Comparison of ENCODE assay signal across 8 mouse cellular contexts in the genomic region with DNA sequence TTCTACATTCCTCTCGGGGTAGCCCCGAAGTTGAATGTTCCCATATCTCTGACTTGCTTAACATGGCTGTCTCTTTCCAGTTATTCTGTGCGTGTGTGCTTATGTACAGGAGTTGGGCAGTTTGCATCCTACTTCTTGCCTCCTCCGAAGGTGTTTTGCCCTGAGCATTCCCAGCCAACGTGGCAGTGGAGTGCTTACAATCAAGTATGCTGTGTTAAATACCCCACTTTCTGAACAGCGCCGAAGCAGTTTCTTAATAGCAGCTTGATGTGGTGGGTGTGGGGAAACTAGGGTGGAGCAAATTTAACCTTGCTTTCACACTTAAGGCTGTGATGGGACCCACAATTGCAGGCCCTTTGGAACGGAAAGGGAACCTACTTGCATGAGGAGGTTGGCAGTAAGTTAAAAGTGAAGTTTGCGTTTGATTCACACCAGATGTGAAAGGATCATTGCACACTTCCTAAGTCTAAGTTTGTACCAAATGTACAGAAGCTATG. TPM values are rescaled to one million over a fixed set of nuclear protein-coding genes. Genes with fewer than 3 reads are reported as not detected.
DNase-seq lines count a peak whose midpoint lies in the region; ATAC-seq lines count a peak whose summit lies in the region.

No protein-coding gene starts in this region.

- H3K9ac ChIP-seq in lung, embryonic 15.5 days, result peak overlapping the region; percentile 73
- H3K9ac ChIP-seq in embryonic facial prominence, embryonic 14.5 days (ENCODE audit: low read depth, low read length), result peak overlapping the region; percentile 80
- H3K9ac ChIP-seq in limb, embryonic 13.5 days, result peak overlapping the region; percentile 88
- no peak overlapping the region for H3K9ac ChIP-seq in neural tube, embryonic 15.5 days (replicated peaks)

- H3K4me2 ChIP-seq in lung, embryonic 15.5 days, result peak overlapping the region; percentile 94
- H3K4me2 ChIP-seq in embryonic facial prominence, embryonic 14.5 days (ENCODE audit: low read depth, low read length), result peak overlapping the region; percentile 67
- H3K4me2 ChIP-seq in limb, embryonic 13.5 days (replicated peaks), result peak overlapping the region; percentile 78
- H3K4me2 ChIP-seq in neural tube, embryonic 15.5 days, result peak overlapping the region; percentile 99

- no peak for ATAC-seq in lung, embryonic 15.5 days (ENCODE audit: borderline replicate concordance, extremely low read depth, low FRiP score, low TSS enrichment)
- no peak for ATAC-seq in embryonic facial prominence, embryonic 14.5 days (ENCODE audit: low read depth)
- no peak for ATAC-seq in limb, embryonic 13.5 days (ENCODE audit: low FRiP score, low read depth)
- no peak for ATAC-seq in neural tube, embryonic 15.5 days (ENCODE audit: low FRiP score)

- H3K27ac ChIP-seq in lung, embryonic 15.5 days, result 0 out of 2 replicates have a peak overlapping the region, but pooled peaks have one; percentile 18
- H3K27ac ChIP-seq in embryonic facial prominence, embryonic 14.5 days (replicated peaks; ENCODE audit: low read depth, low read length), result no peak overlapping the region; the same call in 1 of the 2 replicates
- peak overlapping the region; percentile 72; the same call in 1 of the 2 replicates for H3K27ac ChIP-seq in limb, embryonic 13.5 days
- H3K27ac ChIP-seq in neural tube, embryonic 15.5 days (replicated peaks), result no peak overlapping the region

- peaks cover 44% of the 10 kb centered on the region for H3K4me1 ChIP-seq in lung, embryonic 15.5 days
- peaks cover 34% of the 10 kb centered on the region for H3K4me1 ChIP-seq in embryonic facial prominence, embryonic 14.5 days (ENCODE audit: control insufficient read depth, insufficient read depth, low read length)
- peaks cover 44% of the 10 kb centered on the region for H3K4me1 ChIP-seq in limb, embryonic 13.5 days
- H3K4me1 ChIP-seq in neural tube, embryonic 15.5 days, result peaks cover 37% of the 10 kb centered on the region

- DNase-seq in lung, postnatal 4 days, result no peak
- no peak for DNase-seq in embryonic facial prominence, embryonic 14.5 days (ENCODE audit: low spot score)
- no peak for DNase-seq in left cerebral cortex, postnatal 10 days (ENCODE audit: extremely low spot score in 1 of 2, low spot score in 2 of 2)
- DNase-seq in adrenal gland, postnatal 10 days, result no peak
- DNase-seq in layer of hippocampus, postnatal 10 days (ENCODE audit: low spot score in 2 of 2), result no peak

- 19% methylated on average over 9 of the region's 9 CpGs for WGBS in lung, embryonic 15.5 days
- WGBS in embryonic facial prominence, embryonic 14.5 days, result 10% methylated on average over 9 of the region's 9 CpGs
- 3% methylated on average over 9 of the region's 9 CpGs for whole genome bisulfite sequencing in limb, embryonic 13.5 days
- 22% methylated on average over 9 of the region's 9 CpGs for WGBS in neural tube, embryonic 15.5 days

- no peaks in the 10 kb centered on the region for H3K27me3 ChIP-seq in lung, embryonic 15.5 days
- H3K27me3 ChIP-seq in embryonic facial prominence, embryonic 14.5 days (replicated peaks; ENCODE audit: control insufficient read depth, insufficient read depth, low read length), result no peaks in the 10 kb centered on the region
- no peaks in the 10 kb centered on the region for H3K27me3 ChIP-seq in limb, embryonic 13.5 days
- no peaks in the 10 kb centered on the region for H3K27me3 ChIP-seq in neural tube, embryonic 15.5 days (replicated peaks)

- intact Hi-C loops in left cerebral cortex, postnatal 10 days (cut with DNase I), result no loop called here

- no peaks in the 10 kb centered on the region for H3K9me3 ChIP-seq in lung, embryonic 15.5 days
- H3K9me3 ChIP-seq in embryonic facial prominence, embryonic 14.5 days (ENCODE audit: control insufficient read depth, low read length), result no peaks in the 10 kb centered on the region
- no peaks in the 10 kb centered on the region for H3K9me3 ChIP-seq in limb, embryonic 13.5 days
- H3K9me3 ChIP-seq in neural tube, embryonic 15.5 days (replicated peaks), result no peaks in the 10 kb centered on the region

- H3K36me3 ChIP-seq in lung, embryonic 15.5 days, result no peaks in the 10 kb centered on the region
- H3K36me3 ChIP-seq in embryonic facial prominence, embryonic 14.5 days (ENCODE audit: control insufficient read depth, insufficient read depth, low read length), result no peaks in the 10 kb centered on the region
- no peaks in the 10 kb centered on the region for H3K36me3 ChIP-seq in limb, embryonic 13.5 days
- H3K36me3 ChIP-seq in neural tube, embryonic 15.5 days, result no peaks in the 10 kb centered on the region

- H3K4me3 ChIP-seq in lung, embryonic 15.5 days, result peak overlapping the region; percentile 93
- H3K4me3 ChIP-seq in embryonic facial prominence, embryonic 14.5 days (ENCODE audit: low read depth, low read length), result peak overlapping the region; percentile 93
- peak overlapping the region; percentile 94 for H3K4me3 ChIP-seq in limb, embryonic 13.5 days
- H3K4me3 ChIP-seq in neural tube, embryonic 15.5 days (replicated peaks), result peak overlapping the region; percentile 81

RNA-seq across cellular contexts. Expression of gene Fam117a, which starts 1.1 kb away (rescaled TPM):
- 13.0 and 13.8 TPM in 2 replicates for polyA plus RNA-seq in lung, embryonic 15.5 days (2015; fragmentation: Nextera tagmentation; extraction: Ambion mirVana)
- 15.2 and 15.5 TPM in 2 replicates for polyA plus RNA-seq in embryonic facial prominence, embryonic 14.5 days (2014; fragmentation: Nextera tagmentation; extraction: Ambion mirVana)
- polyA plus RNA-seq in limb, embryonic 13.5 days (2015; fragmentation: Nextera tagmentation; extraction: Ambion mirVana), result 15.8 and 16.2 TPM in 2 replicates
- polyA plus RNA-seq in neural tube, embryonic 15.5 days (2015; fragmentation: Nextera tagmentation; extraction: Ambion mirVana), result 2.4 and 4.3 TPM in 2 replicates
- 1 to 10 TPM; 2.9 TPM for total RNA-seq in left cerebral cortex, postnatal 10 days (2021)
- total RNA-seq in adrenal gland, postnatal 10 days (2021), result 10 to 100 TPM; 21.6 to 25.9 TPM
- total RNA-seq in layer of hippocampus, postnatal 10 days (2021), result 1 to 10 TPM; 5.8 to 6.5 TPM

RNA-seq across cellular contexts. Expression of gene Kat7, which starts 27.8 kb away (rescaled TPM):
- 78.0 and 80.1 TPM in 2 replicates for polyA plus RNA-seq in lung, embryonic 15.5 days (2015; fragmentation: Nextera tagmentation; extraction: Ambion mirVana)
- 57.9 and 66.5 TPM in 2 replicates for polyA plus RNA-seq in embryonic facial prominence, embryonic 14.5 days (2014; fragmentation: Nextera tagmentation; extraction: Ambion mirVana)
- 68.4 and 71.9 TPM in 2 replicates for polyA plus RNA-seq in limb, embryonic 13.5 days (2015; fragmentation: Nextera tagmentation; extraction: Ambion mirVana)
- polyA plus RNA-seq in neural tube, embryonic 15.5 days (2015; fragmentation: Nextera tagmentation; extraction: Ambion mirVana), result 56.8 and 63.6 TPM in 2 replicates
- 10 to 100 TPM; 59.1 to 60.9 TPM for total RNA-seq in left cerebral cortex, postnatal 10 days (2021)
- total RNA-seq in adrenal gland, postnatal 10 days (2021), result 10 to 100 TPM; 52.0 to 63.0 TPM
- total RNA-seq in layer of hippocampus, postnatal 10 days (2021), result 10 to 100 TPM; 59.2 to 63.1 TPM

RNA-seq across cellular contexts. Expression of gene Slc35b1, which starts 46.6 kb away (rescaled TPM):
- 100 and 102 TPM in 2 replicates for polyA plus RNA-seq in lung, embryonic 15.5 days (2015; fragmentation: Nextera tagmentation; extraction: Ambion mirVana)
- polyA plus RNA-seq in embryonic facial prominence, embryonic 14.5 days (2014; fragmentation: Nextera tagmentation; extraction: Ambion mirVana), result 105 and 108 TPM in 2 replicates
- polyA plus RNA-seq in limb, embryonic 13.5 days (2015; fragmentation: Nextera tagmentation; extraction: Ambion mirVana), result 121 and 127 TPM in 2 replicates
- polyA plus RNA-seq in neural tube, embryonic 15.5 days (2015; fragmentation: Nextera tagmentation; extraction: Ambion mirVana), result 129 and 144 TPM in 2 replicates
- 10 to 100 TPM; 78.8 to 79.4 TPM for total RNA-seq in left cerebral cortex, postnatal 10 days (2021)
- total RNA-seq in adrenal gland, postnatal 10 days (2021), result 10 to 100 TPM; 48.8 to 53.9 TPM
- total RNA-seq in layer of hippocampus, postnatal 10 days (2021), result 10 to 100 TPM; 75.0 to 81.6 TPM

Comparison
In these comparisons a context has a peak if more than half of its experiments do, and no peak if none do; other contexts are left out.
1. H3K27ac ChIP-seq: peak in lung, embryonic 15.5 days (single experiment) and limb, embryonic 13.5 days (single experiment); none in embryonic facial prominence, embryonic 14.5 days (single experiment) and neural tube, embryonic 15.5 days (single experiment).
2. Peak in every context shown above with its lines, with median percentiles within 50 percentile points of each other: H3K4me2 ChIP-seq and H3K4me3 ChIP-seq.